Mouse (Mus musculus) liver, embryonic 14.5 days (tissue): Measurements from ENCODE around the gene Kirrel3. TPM values are rescaled to one million over a fixed set of nuclear protein-coding genes. Genes with fewer than 3 reads are reported as not detected.

Experiments
- ATAC-seq: fragments of 200-750 bp; cut with Nextera tagmentation; 2 replicates; pipeline ENCODE4 v1.8.0; 2017; ENCODE audit warnings: moderate number of reproducible peaks, mild to moderate bottlenecking, moderate library complexity; ENCODE audit not compliant: insufficient read depth
- DNase-seq, 3 experiments: peaks; one replicate each; pipeline ENCODE4 v3.0.0-alpha.2; 2012 to 2013; ENCODE audit warnings: low read depth in 3 of 3, low spot score in 3 of 3
- H3K27ac ChIP-seq: fragments of 300-500 bp; sonication (generic); 2 replicates; pipeline ENCODE4 v1.5.1; 2014; ENCODE audit warnings: moderate library complexity, mild to moderate bottlenecking, control low read depth, inconsistent platforms
- H3K27me3 ChIP-seq: fragments of 300-500 bp; sonication (generic); 2 replicates; pipeline ENCODE4 v1.6.1; 2014; ENCODE audit warnings: mild to moderate bottlenecking, low read length, moderate library complexity; ENCODE audit not compliant: control insufficient read depth, insufficient read depth
- H3K36me3 ChIP-seq: fragments of 300-500 bp; sonication (generic); replicated peaks from 2 replicates; pipeline ENCODE4 v1.6.1; 2014; ENCODE audit warnings: low read depth; ENCODE audit not compliant: control insufficient read depth, insufficient read depth
- H3K4me1 ChIP-seq, 2 experiments: fragments of 200-500 bp in 1 of 2; fragments of 300-500 bp in 1 of 2; sonication (generic) in 1 of 2; replicated peaks; 2 replicates each; pipeline ENCODE4 v1.6.1; 2012 to 2014; ENCODE audit warnings: antibody characterized with exemption in 1 of 2, inconsistent platforms in 1 of 2, low read length in 1 of 2; ENCODE audit not compliant: control insufficient read depth in 2 of 2, insufficient read depth in 2 of 2
- H3K4me2 ChIP-seq: fragments of 300-500 bp; sonication (generic); 2 replicates; pipeline ENCODE4 v1.6.1; 2014; ENCODE audit warnings: low read depth, mild to moderate bottlenecking, control low read depth, moderate library complexity
- H3K4me3 ChIP-seq, 2 experiments: fragments of 200-500 bp in 1 of 2; fragments of 300-500 bp in 1 of 2; sonication (generic) in 1 of 2; 2 replicates each; pipeline ENCODE4 v1.5.1; 2012 to 2014; ENCODE audit warnings: low read depth in 2 of 2, low read length in 2 of 2, mild to moderate bottlenecking in 2 of 2, control low read depth in 1 of 2, inconsistent platforms in 1 of 2, moderate library complexity in 1 of 2; ENCODE audit not compliant: insufficient read depth in 1 of 2
- H3K9ac ChIP-seq: fragments of 300-500 bp; sonication (generic); replicated peaks from 2 replicates; pipeline ENCODE4 v1.6.1; 2014; ENCODE audit warnings: mild to moderate bottlenecking, control low read depth, moderate library complexity
- H3K9me3 ChIP-seq: fragments of 300-500 bp; sonication (generic); 2 replicates; pipeline ENCODE4 v1.6.1; 2016; ENCODE audit warnings: low read length, mixed read lengths; ENCODE audit not compliant: control insufficient read depth
- CTCF ChIP-seq: IDR thresholded peaks from 2 replicates; pipeline ENCODE4 v1.5.1; 2016; ENCODE audit warnings: antibody characterized with exemption, low read depth, control low read depth
- EP300 ChIP-seq: IDR thresholded peaks from 2 replicates; pipeline ENCODE4 v1.6.1; 2016; ENCODE audit warnings: antibody characterized with exemption, low read depth
- WGBS: fragments of 180-500 bp; shearing (Covaris S2); extraction: QIAGEN DNeasy Blood & Tissue Kit; methylation state at CpG from one replicate; pipeline ENCODE4 v1.1.7; 2014; ENCODE audit not compliant: insufficient replicate concordance; 5-methylcytosine and 5-hydroxymethylcytosine counted together
- polyA plus RNA-seq, 2 experiments: library from polyadenylated mRNA; depleted of rRNA in 1 of 2; stranded (reverse) in 1 of 2; unstranded in 1 of 2; fragments of >200 nt; fragmentation: Nextera tagmentation in 1 of 2; extraction: Ambion mirVana in 1 of 2; gene quantifications; 2 replicates each; pipeline versions ENCODE4 v1.2.1 to v1.2.3; 2012 to 2014

Gene Kirrel3
- polyA plus RNA-seq, 2 experiments: 0.08 TPM; not detected in 1

GRCm38 (mm10) chr9:34748003-34748402, 262.3 kb downstream of the Kirrel3 start:
- Histone ChIP-seq H3K27ac (no peak overlapping the region), H3K27me3 (no peaks in the 10 kb centered on the region), H3K4me3 (no peak overlapping the region), H3K9ac (no peak overlapping the region), H3K4me2 (no peak overlapping the region), H3K4me1 (no peaks in the 10 kb centered on the region), H3K9me3 (no peaks in the 10 kb centered on the region), H3K36me3 (no peaks in the 10 kb centered on the region)
- DNase-seq: no peak
- TF ChIP-seq CTCF: no peak
- TF ChIP-seq EP300: no peak
- 11% methylated on average over 2 of the region's 2 CpGs for WGBS
- ATAC-seq: no peak

GRCm38 (mm10) chr9:34749161-34749560, 263.5 kb downstream of the Kirrel3 start:
- no peak for ATAC-seq
- Histone ChIP-seq H3K4me1 (no peaks in the 10 kb centered on the region), H3K9me3 (no peaks in the 10 kb centered on the region), H3K4me2 (no peak overlapping the region), H3K27ac (no peak overlapping the region), H3K9ac (no peak overlapping the region), H3K27me3 (no peaks in the 10 kb centered on the region), H3K36me3 (no peaks in the 10 kb centered on the region), H3K4me3 (no peak overlapping the region)
- TF ChIP-seq CTCF: no peak
- TF ChIP-seq EP300: no peak
- WGBS: 54% methylated on average over 7 of the region's 7 CpGs
- DNase-seq: no peak

GRCm38 (mm10) chr9:34749877-34750276, 264.2 kb downstream of the Kirrel3 start:
- Histone ChIP-seq H3K9me3 (no peaks in the 10 kb centered on the region), H3K27ac (no peak overlapping the region), H3K27me3 (no peaks in the 10 kb centered on the region), H3K4me3 (no peak overlapping the region), H3K4me2 (no peak overlapping the region), H3K4me1 (no peaks in the 10 kb centered on the region), H3K9ac (no peak overlapping the region), H3K36me3 (no peaks in the 10 kb centered on the region)
- 54% methylated on average over 4 of the region's 4 CpGs for WGBS
- DNase-seq (no peak), ATAC-seq (no peak)
- TF ChIP-seq EP300 (no peak), CTCF (no peak)

- Histone ChIP-seq H3K4me2 (no peak overlapping the region), H3K4me1 (no peaks in the 10 kb centered on the region), H3K27me3 (no peaks in the 10 kb centered on the region), H3K36me3 (no peaks in the 10 kb centered on the region), H3K27ac (no peak overlapping the region), H3K4me3 (no peak overlapping the region), H3K9ac (no peak overlapping the region), H3K9me3 (no peaks in the 10 kb centered on the region)
- 20% methylated on average over 2 of the region's 2 CpGs for WGBS
- DNase-seq (no peak), ATAC-seq (no peak)
- TF ChIP-seq EP300 (no peak), CTCF (no peak)
Measured at GRCm38 (mm10) chr9:34750887-34751286, 265.2 kb downstream of the Kirrel3 start.

DNA sequence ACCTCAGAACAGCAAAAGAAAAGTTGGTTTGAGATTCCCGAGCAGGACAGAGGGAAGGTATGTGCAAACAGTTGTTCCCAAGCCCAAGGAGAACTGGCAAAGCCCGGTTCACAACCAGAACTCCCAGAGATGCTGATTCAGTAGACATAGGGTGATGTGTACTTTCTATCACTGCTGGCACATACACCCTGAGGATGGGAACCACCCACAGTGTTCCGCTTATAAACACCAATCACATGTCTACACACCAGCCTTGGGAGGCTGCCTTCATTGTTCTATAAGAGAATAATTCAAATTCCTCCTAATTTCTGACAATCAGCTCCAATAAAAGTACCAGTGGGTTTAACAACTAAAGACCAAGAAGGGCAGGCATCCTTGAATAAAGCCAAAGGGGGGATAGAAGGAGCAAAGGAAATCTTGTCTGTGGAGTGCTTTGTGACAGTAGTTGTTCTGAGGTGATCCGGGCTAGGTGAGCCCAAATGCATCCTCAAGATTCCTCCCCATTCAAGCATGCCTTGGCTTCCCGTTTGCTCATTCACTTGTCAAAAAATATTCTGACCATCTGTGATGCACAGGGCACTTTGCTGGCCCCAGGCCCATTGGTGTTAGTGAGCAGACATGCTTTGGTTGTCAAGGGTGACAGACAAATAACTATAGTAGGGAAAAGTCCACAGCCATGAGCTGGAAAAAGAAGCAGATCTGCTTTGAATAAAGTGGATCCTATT, 266.5 kb downstream of the Kirrel3 start:
- H3K36me3 ChIP-seq: no peaks in the 10 kb centered on the region
- H3K9ac ChIP-seq: no peak overlapping the region
- DNase-seq (no peak), ATAC-seq (no peak)
- no peak overlapping the region for H3K4me3 ChIP-seq
- no peak overlapping the region for H3K4me2 ChIP-seq
- no peaks in the 10 kb centered on the region for H3K4me1 ChIP-seq
- H3K27me3 ChIP-seq: no peaks in the 10 kb centered on the region
- WGBS: 48% methylated on average over 5 of the region's 5 CpGs
- TF ChIP-seq EP300 (no peak), CTCF (no peak)
- H3K9me3 ChIP-seq: no peaks in the 10 kb centered on the region
- H3K27ac ChIP-seq: no peak overlapping the region
